Mouse (Mus musculus): ENCODE data around the gene Clcf1.
A peak's percentile ranks its signal among the peaks of the same experiment; 100 is the strongest.

Gene Clcf1

GRCm38 (mm10) chr19:4192251-4192985, 21.6 kb upstream of the Clcf1 start:
- DNase-seq (ENCODE audit: low read depth, low spot score): peak; percentile 64

GRCm38 (mm10) chr19:4193129-4193528, 20.9 kb upstream of the Clcf1 start:
- DNase-seq (ENCODE audit: low read depth, low spot score): no peak

- peak; percentile 52 for DNase-seq (ENCODE audit: low read depth, low spot score)
Observed at GRCm38 (mm10) chr19:4194021-4194724, 19.9 kb upstream of the Clcf1 start.

GRCm38 (mm10) chr19:4194776-4195650, 19.0 kb upstream of the Clcf1 start:
- DNase-seq (ENCODE audit: low read depth, low spot score): no peak

GRCm38 (mm10) chr19:4196048-4196447, 18.0 kb upstream of the Clcf1 start:
- no peak for DNase-seq (ENCODE audit: low read depth, low spot score)

- peak; percentile 69 for DNase-seq (ENCODE audit: low read depth, low spot score)
Observed at GRCm38 (mm10) chr19:4196548-4196947, 17.5 kb upstream of the Clcf1 start.

GRCm38 (mm10) chr19:4197180-4197579, 16.9 kb upstream of the Clcf1 start:
- DNase-seq (ENCODE audit: low read depth, low spot score): no peak

GRCm38 (mm10) chr19:4201291-4201909, 12.6 kb upstream of the Clcf1 start, which contains the start of gene Rad9a:
TSS of gene Rad9a (minus strand) at chr19:4201662.
- peak; percentile 100 for DNase-seq (ENCODE audit: low read depth, low spot score)

GRCm38 (mm10) chr19:4202149-4202548, 11.9 kb upstream of the Clcf1 start:
- DNase-seq (ENCODE audit: low read depth, low spot score): no peak

GRCm38 (mm10) chr19:4203148-4203547, 10.9 kb upstream of the Clcf1 start:
- peak; percentile 39 for DNase-seq (ENCODE audit: low read depth, low spot score)

- DNase-seq (ENCODE audit: low read depth, low spot score): no peak
Observed at GRCm38 (mm10) chr19:4203604-4204326, 10.3 kb upstream of the Clcf1 start.

- no peak for DNase-seq (ENCODE audit: low read depth, low spot score)
Observed at GRCm38 (mm10) chr19:4204889-4205288, 9.1 kb upstream of the Clcf1 start.

- DNase-seq (ENCODE audit: low read depth, low spot score): peak; percentile 92
Observed at GRCm38 (mm10) chr19:4206971-4207370, 7.1 kb upstream of the Clcf1 start.

- no peak for DNase-seq (ENCODE audit: low read depth, low spot score)
Observed at GRCm38 (mm10) chr19:4208563-4208962, 5.5 kb upstream of the Clcf1 start.

- DNase-seq (ENCODE audit: low read depth, low spot score): peak; percentile 72
Observed at GRCm38 (mm10) chr19:4211891-4212588, 2.0 kb upstream of the Clcf1 start.

GRCm38 (mm10) chr19:4213524-4213974, 489 bp upstream of the Clcf1 start:
- peak; percentile 98 for DNase-seq (ENCODE audit: low read depth, low spot score)

- no peak for DNase-seq (ENCODE audit: low read depth, low spot score)
Observed at GRCm38 (mm10) chr19:4214771-4215450, 873 bp downstream of the Clcf1 start.

- no peak for DNase-seq (ENCODE audit: low read depth, low spot score)
Observed at GRCm38 (mm10) chr19:4215451-4215840, 1.4 kb downstream of the Clcf1 start.

GRCm38 (mm10) chr19:4216041-4216685, 2.1 kb downstream of the Clcf1 start:
- DNase-seq (ENCODE audit: low read depth, low spot score): peak; percentile 84
